Mouse (Mus musculus) liver (tissue): ENCODE data around the gene Tas2r118.

ENCODE experiments used
- DNase-seq: peaks from one replicate; pipeline ENCODE4 v3.0.0-alpha.2; 2020; ENCODE audit warnings: mixed read lengths

Gene Tas2r118

GRCm38 (mm10) chr6:23969960-23970359 is at the start of gene Tas2r118:
Gene Tas2r118 (minus strand): TSS chr6:23970060.
- no peak for DNase-seq

- DNase-seq, result no peak
Observed at GRCm38 (mm10) chr6:24018320-24018719, 48.5 kb upstream of the Tas2r118 start.

GRCm38 (mm10) chr6:23993276-23993675 is 23.4 kb upstream of the Tas2r118 start:
- DNase-seq, result no peak

- no peak for DNase-seq
Observed at GRCm38 (mm10) chr6:23990687-23991387, 21.0 kb upstream of the Tas2r118 start.

- DNase-seq, result no peak
Observed at GRCm38 (mm10) chr6:23986293-23986692, 16.4 kb upstream of the Tas2r118 start.

GRCm38 (mm10) chr6:23966980-23967379 is 2.9 kb downstream of the Tas2r118 start:
- no peak for DNase-seq

- no peak for DNase-seq
Observed at GRCm38 (mm10) chr6:23965925-23966324, 3.9 kb downstream of the Tas2r118 start.

GRCm38 (mm10) chr6:23963741-23964140 is 6.1 kb downstream of the Tas2r118 start:
- no peak for DNase-seq

- DNase-seq, result no peak
Observed at GRCm38 (mm10) chr6:23940776-23941175, 29.1 kb downstream of the Tas2r118 start.

GRCm38 (mm10) chr6:23938575-23939488 is 31.0 kb downstream of the Tas2r118 start:
- DNase-seq, result no peak

- no peak for DNase-seq
Observed at GRCm38 (mm10) chr6:23936414-23936813, 33.4 kb downstream of the Tas2r118 start.

GRCm38 (mm10) chr6:23923806-23924205 is 46.1 kb downstream of the Tas2r118 start:
- DNase-seq, result no peak
